Mouse (Mus musculus) liver, embryonic 14.5 days (tissue): ENCODE measurements around the gene Lamc1.

Experiments used
- CTCF ChIP-seq: IDR thresholded peaks from 2 replicates; pipeline ENCODE4 v1.5.1; 2016; ENCODE audit warnings: antibody characterized with exemption, low read depth, control low read depth
- EP300 ChIP-seq: IDR thresholded peaks from 2 replicates; pipeline ENCODE4 v1.6.1; 2016; ENCODE audit warnings: antibody characterized with exemption, low read depth

DNA sequence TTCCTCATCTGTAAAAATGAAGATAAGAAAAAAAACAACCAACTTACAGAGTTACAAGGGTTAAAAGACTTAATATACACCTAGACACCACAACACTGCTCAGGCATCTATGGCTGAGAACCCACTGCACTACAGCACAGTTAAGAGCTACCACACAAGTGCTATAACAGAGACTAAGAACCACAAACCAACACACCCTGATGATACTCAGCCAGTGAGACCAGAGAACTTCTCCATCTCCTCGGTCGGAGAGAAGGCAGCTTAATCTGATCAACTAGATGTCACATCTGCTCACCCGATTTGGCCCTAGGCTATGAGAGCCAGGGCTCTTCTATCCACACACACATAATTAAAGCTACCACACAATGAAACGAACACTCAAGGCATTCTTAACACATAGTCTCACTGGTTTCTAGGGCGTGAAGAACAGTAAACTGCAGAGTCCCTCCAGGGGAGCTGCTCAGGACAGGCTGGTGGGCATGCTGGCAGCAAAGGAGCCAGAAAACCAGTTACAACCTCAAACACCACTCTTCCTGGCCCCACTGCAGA, 72.8 kb downstream of the Lamc1 start:
- TF ChIP-seq CTCF, result no peak
- TF ChIP-seq EP300, result no peak
